Mouse (Mus musculus) layer of hippocampus, adult 9-10 months (tissue): ENCODE measurements around the gene Pias1.

Experiments used
- DNase-seq: peaks from one replicate; pipeline ENCODE4 v3.0.0; 2022; ENCODE audit warnings: low spot score

Pias1 gene

DNA sequence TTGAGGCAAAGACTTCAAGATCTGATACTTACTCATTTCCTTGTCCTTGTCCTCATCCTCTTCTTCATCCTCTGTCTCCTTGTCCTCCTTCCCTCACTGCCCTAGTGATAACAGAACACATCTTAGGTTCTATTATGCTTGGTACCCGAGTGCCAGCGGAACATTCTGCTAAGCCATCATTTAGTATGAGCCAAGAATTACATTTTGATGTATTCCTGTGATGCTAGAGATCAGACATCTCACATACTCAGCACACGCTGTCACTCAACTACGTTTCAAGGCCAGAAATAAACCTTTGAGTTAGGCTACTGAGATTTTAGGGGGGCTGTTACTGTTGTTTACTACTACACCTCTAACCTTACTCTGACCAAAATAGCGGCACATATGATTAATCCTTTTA is at the start of gene Pias1:
TSS of gene Pias1 (minus strand) at position 101 of the 400 bp plus-strand sequence.
- no peak for DNase-seq

DNA sequence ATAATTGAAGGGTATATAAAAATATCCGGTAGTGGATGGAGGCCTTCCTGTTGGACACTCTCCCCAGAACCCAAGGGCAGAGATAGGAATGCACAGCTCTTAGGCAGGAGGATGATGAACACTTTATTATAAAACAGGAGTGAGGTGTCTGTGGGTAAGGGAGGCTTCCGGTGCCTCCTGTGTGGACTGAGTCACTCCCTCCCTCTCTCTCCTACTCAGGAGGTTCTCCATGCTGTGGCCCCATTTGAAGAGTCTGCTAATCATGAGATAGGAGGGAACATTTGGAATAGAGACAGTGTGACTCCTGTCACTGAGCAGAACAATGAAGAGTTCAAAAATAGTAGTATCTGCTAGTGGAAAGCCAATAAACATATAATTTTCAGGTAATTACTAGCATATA is 47.7 kb upstream of the Pias1 start:
- no peak for DNase-seq

DNA sequence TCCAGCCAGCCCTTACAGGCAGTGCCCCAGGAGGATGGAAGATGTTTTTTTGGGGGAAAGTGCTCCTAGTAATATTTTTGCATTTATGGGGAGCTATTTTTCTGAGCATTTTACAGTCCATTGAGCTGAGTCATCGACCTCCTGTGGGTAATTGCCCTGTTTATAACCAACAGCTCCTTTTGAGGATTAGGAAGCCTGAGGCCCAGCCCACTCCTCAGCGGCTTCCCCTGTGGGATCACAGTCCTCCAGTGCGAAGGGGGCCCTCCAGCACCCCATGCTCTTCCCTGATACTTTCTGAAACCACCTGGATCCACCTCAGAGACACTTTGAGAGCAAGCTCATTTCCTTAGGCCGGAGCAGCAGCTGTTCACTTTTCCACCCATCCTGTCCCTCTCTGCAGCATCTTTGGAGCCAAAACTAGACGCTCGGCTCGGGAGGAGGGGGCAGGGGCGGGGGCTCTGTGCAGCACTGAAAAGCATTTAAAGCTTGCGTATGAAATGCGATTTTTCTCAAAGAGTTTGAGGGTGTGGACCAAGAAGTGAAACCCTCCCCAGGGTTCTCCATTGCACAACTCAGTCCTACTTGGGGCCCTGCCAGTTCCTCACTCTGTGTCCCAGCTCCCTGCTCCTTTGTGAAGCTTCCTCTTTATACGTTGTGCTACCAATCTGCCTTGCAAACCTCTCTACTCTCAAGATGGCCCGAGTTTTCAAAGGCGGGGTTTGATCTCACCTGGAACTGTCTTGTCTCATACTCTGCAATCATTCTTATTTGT is 43.5 kb upstream of the Pias1 start:
- DNase-seq = peak; percentile 18

- no peak for DNase-seq
These were observed 34.8 kb upstream of the Pias1 start for GRCm38 (mm10) chr9:63022486-63022885.

DNA sequence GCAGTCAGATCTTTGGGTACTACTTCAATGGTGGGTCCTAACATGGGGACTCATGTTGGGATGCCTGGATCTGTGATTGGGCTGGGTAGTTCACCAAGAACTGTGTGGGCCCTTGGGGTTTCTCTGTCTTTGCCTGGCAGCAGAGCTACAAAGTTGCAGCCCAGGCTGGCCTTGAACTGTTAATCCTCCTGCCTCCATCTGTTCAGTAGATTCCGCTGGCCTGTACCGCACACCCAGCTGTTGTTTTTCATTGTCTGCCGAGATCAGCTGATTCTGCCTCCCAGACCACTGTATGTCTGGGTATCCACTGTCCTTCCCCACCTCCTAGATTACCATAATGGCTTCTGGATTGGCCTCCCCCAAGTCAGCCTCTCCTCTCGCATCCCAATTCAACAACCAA is 19.6 kb upstream of the Pias1 start:
- no peak for DNase-seq

GRCm38 (mm10) chr9:63006081-63006820 is 18.5 kb upstream of the Pias1 start:
- no peak for DNase-seq

DNA sequence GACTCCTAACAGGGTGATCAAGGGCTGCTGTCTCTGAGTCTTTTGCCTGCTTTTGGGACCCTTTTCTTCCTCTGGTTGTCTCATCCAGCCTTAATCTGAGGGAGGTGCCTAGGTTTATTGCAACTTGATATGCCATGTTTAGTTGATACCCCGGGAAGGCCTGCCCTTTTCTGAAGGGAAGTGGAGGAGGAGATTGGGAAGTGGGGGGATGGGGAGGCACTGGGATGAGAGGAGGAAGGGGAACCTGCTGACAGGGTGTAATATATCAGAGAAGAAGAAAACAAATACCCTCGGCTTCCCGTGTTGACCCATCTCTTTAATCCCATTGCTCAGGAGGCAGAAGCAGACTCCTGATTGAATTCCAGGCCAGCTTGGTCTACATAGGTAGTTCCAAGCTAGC is 10.8 kb upstream of the Pias1 start:
- no peak for DNase-seq

GRCm38 (mm10) chr9:62997626-62998025 is 9.9 kb upstream of the Pias1 start:
- DNase-seq = no peak

DNA sequence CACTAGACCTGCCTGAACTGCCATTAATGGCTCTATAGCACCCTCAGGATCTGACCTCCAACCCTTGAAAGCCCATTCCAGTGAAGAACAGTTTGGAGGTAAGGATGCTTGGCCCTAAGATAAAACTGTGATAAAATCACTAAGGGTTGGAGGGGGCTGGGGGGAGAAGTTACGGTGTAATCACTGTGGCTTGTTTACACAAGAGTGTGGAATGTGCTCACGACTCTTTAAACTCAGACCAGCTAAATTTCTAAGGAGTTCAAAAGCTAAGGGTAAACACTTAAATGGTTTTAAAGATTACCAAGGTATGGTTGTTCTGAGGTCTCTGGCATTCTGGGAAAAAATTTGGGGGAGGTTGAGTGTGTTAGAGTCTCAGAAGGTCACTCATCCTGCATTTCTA is 7.5 kb upstream of the Pias1 start:
- no peak for DNase-seq

DNA sequence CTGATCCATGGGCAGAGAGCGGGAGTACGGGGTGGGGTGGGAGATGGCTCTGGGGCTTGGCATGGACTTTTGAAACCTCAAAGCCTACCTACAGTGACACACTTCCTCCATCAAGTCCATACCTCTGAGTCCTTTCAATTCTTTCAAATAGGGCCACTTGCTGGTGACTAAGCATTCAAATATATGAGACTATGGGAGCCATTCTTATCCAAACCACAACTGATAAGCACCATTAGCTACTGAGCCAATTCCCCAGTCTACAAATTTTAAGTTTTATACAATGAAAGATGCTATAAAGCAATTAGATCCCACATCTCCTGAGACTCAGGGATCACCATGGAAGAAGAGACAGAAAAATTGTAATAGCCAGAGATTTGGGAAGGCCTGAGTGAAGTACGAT is 2.4 kb upstream of the Pias1 start:
- no peak for DNase-seq

GRCm38 (mm10) chr9:62980777-62981202 is 6.9 kb downstream of the Pias1 start:
- peak; percentile 88 for DNase-seq

- no peak for DNase-seq
These were observed 7.5 kb downstream of the Pias1 start for GRCm38 (mm10) chr9:62980162-62980776.

- DNase-seq = no peak
These were observed 8.1 kb downstream of the Pias1 start for GRCm38 (mm10) chr9:62979461-62980161.

GRCm38 (mm10) chr9:62977152-62977551 is 10.6 kb downstream of the Pias1 start:
- DNase-seq = no peak

GRCm38 (mm10) chr9:62975830-62976229 is 11.9 kb downstream of the Pias1 start:
- DNase-seq = no peak

GRCm38 (mm10) chr9:62974439-62974838 is 13.3 kb downstream of the Pias1 start:
- DNase-seq = no peak

GRCm38 (mm10) chr9:62972073-62972745 is 15.5 kb downstream of the Pias1 start:
- no peak for DNase-seq

- DNase-seq = no peak
These were observed 17.4 kb downstream of the Pias1 start for GRCm38 (mm10) chr9:62970345-62970744.

GRCm38 (mm10) chr9:62966018-62966417 is 21.7 kb downstream of the Pias1 start:
- no peak for DNase-seq

GRCm38 (mm10) chr9:62952713-62953112 is 35.0 kb downstream of the Pias1 start:
- no peak for DNase-seq

DNA sequence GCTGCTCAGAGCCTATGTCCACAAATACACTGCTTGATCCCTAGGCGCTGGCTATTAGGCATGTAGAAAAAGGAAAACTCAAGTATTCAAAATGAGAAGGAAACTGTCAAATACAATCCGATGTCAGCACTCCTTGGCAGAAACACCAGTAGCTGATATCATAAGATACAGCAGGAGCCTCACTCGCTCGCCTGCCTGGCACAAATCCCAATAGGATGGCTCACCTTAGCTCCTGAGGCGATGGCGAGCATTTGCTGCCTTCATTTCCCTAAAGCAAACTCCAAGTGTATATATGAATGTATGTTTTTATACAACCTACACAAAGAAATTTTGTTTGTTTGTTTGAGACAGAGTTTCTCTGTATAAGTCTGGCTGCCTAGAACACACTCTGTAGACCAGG is 42.4 kb downstream of the Pias1 start:
- DNase-seq = no peak

- no peak for DNase-seq
These were observed 43.7 kb downstream of the Pias1 start for GRCm38 (mm10) chr9:62944063-62944462.
